Mouse (Mus musculus): ENCODE data around the gene Lamc1.

Gene Lamc1

GRCm38 (mm10) chr1:153265579-153265978 lies 67.0 kb downstream of the Lamc1 start:
- no peak for DNase-seq (ENCODE audit: low spot score in 2 of 2)

- no peak for DNase-seq (ENCODE audit: low spot score in 2 of 2)
These were observed 67.5 kb downstream of the Lamc1 start for GRCm38 (mm10) chr1:153265066-153265465.

DNA sequence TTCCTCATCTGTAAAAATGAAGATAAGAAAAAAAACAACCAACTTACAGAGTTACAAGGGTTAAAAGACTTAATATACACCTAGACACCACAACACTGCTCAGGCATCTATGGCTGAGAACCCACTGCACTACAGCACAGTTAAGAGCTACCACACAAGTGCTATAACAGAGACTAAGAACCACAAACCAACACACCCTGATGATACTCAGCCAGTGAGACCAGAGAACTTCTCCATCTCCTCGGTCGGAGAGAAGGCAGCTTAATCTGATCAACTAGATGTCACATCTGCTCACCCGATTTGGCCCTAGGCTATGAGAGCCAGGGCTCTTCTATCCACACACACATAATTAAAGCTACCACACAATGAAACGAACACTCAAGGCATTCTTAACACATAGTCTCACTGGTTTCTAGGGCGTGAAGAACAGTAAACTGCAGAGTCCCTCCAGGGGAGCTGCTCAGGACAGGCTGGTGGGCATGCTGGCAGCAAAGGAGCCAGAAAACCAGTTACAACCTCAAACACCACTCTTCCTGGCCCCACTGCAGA lies 72.8 kb downstream of the Lamc1 start:
- DNase-seq (ENCODE audit: low spot score in 2 of 2) = no peak

DNA sequence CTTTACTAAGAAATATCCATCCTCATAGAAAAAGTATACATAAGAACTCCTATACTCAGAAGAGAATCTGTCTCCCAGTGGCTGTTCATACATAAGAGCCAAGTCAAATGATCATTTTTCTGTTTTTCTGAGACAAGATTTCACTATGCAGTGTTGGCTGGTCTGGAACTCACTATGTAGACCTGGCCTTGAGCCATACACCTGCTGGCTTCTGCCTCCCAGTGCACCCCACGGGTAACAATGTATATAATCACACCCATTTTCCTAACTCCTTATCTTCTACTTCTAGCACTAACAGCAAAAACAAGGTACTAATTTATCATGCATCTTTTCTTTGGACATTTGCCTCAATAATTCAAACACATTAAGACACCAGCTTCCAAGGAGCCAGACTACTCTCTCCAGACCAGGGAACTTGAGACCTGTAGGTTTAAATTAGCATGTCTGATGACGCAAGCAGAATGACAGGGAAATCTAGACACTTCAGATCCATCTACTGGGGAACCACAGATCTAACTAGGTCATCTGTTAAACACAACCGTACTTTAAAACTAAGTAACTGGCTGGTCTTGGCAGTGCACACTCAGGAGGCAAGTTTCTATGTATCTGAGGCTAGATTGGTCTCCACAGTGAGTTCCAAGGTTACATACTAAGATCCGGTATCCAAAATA lies 79.9 kb downstream of the Lamc1 start:
- no peak for DNase-seq (ENCODE audit: low spot score in 2 of 2)

GRCm38 (mm10) chr1:153251590-153252206 lies 80.9 kb downstream of the Lamc1 start:
- no peak for DNase-seq (ENCODE audit: low spot score in 2 of 2)

GRCm38 (mm10) chr1:153241346-153241745 lies 91.2 kb downstream of the Lamc1 start:
- DNase-seq (ENCODE audit: low spot score in 2 of 2) = no peak

DNA sequence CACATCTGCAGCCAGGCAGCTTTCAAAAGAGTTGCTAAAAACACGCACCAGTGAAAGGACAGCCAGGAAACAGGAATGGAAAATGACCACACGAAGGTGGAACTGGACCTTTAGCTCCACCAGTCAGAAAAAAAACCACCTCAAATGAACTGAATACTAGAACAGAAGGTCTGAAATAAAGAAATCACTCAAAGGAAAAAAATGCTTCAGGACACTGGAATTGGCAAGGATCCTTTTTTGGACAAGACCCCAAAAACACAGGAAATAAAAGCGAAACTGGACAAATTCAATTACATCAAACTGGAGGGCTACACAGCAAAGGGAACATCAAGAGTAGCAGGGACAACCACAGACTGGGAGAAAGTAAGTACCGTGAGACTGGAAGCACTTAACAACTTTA lies 97.0 kb downstream of the Lamc1 start:
- DNase-seq (ENCODE audit: low spot score in 2 of 2) = no peak

DNA sequence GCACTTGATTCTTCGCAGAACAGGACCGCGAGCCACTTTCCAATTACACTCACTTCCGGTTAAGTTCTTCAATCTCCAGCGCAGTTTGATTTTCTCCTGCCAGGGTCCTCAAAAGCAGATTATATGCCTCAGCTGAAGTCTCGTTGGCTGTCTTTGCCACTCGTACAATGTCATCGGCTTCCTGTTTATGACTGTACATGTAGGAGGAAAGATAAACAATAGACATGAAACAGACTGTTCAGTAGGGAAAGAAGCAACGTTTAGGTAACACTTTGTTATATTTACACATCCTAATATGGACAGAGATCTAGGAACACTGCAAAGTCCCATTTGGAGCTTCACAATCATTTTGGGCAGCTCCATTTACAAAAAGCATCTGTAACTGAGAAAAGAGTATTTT lies 100.9 kb downstream of the Lamc1 start:
- DNase-seq (ENCODE audit: low spot score in 2 of 2) = no peak

- DNase-seq (ENCODE audit: low spot score in 2 of 2) = no peak
These were observed 104.7 kb downstream of the Lamc1 start for GRCm38 (mm10) chr1:153227916-153228315.

DNA sequence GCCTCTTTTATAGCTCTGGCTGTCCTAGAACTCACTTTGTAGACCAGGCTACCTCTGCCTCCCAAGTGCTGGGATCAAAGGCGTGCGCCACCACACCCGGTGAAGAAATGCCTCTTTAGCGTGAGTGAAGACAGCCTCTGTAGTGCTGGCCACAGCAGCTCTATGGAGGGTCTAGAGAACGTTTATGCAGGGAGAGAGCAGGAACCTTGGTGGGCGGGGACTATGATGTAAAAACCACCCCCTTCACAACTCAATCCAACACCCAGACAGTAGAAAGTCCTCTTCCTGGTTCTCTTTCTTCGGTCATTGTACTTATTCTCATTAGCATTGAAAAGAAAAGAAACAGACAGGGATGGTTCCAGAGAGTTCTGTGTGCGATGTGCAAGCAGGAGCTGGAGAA lies 105.5 kb downstream of the Lamc1 start:
- DNase-seq (ENCODE audit: low spot score in 2 of 2) = no peak

DNA sequence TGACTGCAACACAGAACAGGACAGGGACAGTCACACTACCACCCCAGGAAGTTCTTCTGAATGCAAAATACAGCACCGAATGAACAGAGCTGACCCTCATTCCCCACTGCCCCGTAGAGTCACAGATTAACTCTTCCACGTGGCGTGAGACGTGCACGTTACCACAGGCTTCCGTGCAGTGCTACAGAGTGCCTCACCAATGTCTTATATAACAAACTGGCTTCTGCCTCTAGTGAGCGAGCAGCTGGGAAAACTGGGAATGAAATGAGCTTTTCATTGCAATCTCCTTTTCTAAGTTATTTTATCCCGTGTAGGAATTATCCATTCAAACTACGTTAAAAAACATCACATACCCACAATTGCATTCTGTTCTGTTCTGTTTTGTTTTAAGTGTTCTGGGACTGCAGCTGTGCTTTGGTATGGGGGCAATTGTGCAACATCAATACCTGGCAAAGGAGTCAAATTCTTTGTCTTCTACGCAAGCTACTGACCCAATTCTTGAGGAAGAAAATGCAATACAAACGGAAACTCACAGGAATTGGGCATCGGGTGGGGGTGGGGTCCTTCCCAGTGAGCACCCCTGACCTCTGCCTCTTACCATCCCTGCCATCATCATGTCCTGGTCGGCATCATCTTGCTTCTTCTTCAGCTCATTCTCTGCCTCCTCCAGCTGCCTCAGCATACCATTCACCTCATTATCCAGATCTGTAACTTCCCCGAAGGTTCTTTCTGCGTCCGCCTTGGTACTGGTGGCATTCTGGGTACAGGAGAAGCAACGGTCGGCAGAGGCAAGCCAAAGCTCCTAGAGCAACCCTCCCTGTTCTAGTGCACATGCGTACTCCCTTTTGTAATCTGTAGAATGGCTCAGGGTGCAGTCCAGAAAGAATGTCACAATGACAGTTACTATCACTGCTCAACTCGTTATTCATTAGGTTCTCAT lies 106.5 kb downstream of the Lamc1 start:
- no peak for DNase-seq (ENCODE audit: low spot score in 2 of 2)

DNA sequence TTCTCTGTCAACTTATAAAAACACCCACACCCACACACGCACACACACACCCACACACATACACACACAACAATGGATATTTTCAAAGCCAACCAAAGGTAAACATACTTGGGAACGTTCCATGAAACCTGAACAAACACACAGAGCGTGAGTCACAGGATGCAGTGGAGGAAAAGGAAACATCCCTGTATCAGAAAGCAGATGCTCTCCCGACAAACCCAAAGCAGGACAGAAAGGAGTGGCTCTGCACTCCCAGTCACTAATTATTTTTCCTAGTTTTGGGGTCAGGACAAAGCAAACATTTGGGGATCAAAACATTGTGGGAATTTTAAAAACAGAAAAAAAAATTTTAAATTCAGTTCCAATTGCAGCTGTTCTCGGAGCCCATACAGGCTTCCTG lies 108.3 kb downstream of the Lamc1 start:
- no peak for DNase-seq (ENCODE audit: low spot score in 2 of 2)

DNA sequence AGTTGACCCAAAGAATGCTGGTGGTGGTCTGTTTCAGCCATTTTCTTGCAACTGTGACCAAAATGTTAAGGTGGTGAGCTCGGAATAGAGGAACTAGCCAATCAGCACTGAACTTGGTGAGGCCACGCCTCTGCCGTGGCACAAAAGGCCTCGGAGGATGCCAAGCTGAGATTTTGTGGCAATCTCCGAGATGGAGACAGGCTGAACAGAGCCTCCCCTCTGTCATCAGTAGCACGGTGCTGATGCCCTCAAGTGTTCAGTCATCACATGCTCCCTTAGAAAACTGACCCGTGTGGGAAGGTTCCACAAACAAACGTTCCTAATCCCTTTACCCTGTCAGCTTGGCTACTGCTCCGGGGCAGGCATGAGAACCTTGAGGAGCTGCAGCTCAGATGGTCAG lies 113.2 kb downstream of the Lamc1 start:
- no peak for DNase-seq (ENCODE audit: low spot score in 2 of 2)

DNA sequence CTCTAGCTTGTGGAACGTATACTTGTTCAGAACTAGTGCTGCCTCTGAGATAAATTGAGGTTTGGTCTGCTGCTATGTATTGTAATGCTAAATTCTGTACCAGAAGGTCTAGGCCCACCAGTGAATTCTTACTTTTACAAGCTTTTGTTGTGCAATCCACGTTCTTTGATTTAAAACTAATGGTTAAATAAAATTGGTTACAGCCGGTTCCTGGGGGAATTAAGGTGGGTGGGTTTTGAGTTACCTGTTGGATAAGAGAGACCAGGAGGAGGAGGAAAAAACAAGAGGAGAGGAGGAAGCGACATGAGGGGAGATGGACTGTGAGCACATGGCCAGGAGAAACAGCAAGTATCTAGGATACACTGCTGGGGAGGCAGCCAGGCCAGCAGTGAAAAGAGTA lies 116.1 kb downstream of the Lamc1 start:
- DNase-seq (ENCODE audit: low spot score in 2 of 2) = no peak

DNA sequence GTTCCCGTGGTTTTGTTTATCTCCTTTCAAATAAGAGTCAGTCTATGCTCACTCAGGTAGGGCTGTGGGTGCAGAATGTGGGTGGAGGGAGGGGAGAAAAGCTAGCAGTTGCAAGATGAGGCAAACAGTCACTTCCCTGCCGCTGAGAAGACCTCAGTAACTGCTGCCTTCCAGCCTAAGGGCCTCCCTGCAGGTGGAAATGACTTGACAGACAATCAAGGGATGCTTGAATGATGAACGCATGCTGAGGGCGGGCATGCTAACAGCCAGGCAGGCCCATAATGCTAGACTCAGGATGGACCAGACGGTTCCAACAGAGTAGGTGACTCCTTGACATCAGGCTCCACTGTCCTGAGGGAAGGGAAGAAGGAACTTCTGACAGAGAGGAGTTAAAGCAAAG lies 116.9 kb downstream of the Lamc1 start:
- no peak for DNase-seq (ENCODE audit: low spot score in 2 of 2)

DNA sequence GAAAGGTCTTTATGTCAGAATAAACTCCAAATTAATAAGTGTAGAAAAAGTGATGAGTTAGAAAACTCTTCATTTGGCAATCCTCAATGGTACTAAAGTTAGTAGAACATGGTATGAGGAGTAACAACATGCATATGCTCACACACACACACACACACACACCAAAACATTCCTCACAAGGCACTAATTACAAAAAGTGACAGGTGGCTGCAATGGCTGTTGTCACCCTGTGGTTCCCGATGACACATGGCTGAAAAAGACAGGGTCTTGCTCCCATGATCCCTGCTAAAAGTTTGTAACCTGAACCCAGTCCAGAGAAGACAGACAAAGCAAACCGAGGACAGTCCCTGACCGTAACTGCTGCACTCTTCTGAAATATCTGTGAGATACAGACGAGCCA lies 121.6 kb downstream of the Lamc1 start:
- DNase-seq (ENCODE audit: low spot score in 2 of 2) = no peak

DNA sequence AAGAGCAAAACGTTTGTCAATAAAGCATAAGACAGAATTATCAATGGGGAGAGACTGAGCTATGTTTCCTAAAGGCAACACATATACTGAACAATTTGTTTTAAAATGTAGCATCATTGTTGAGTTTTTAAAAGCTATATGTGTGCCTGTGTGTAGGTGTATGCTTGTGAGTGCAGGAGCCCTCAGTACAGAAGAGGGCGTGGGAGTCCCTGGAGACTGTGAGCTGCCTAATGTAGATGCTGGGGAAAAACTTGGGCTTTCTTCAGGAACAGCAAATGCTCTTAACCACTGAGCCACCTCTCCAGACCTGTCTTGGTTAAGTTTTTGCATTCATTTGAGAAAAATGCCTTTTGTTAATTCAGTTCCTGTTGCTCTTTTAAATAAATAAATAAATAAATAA lies 122.4 kb downstream of the Lamc1 start:
- DNase-seq (ENCODE audit: low spot score in 2 of 2) = no peak

DNA sequence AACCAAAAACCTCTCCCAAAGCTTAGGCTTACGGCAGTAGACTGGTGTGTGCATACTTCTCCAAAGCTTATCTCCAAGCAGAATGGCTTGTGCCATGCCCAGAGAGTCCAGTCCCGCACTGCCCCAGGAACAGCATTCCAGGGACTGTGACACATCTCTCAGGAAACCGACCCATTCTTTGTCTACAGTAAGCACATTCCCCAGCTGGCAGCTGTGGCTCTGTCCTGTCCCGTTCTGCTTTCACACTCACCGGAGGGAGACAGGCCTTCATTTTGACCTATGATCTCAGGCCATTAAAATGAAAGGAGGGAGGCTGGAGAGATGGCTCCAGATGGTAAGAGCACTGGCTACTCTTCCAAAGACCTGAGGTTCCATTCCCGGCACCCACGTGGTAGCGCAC lies 130.4 kb downstream of the Lamc1 start:
- DNase-seq (ENCODE audit: low spot score in 2 of 2) = no peak

- DNase-seq (ENCODE audit: low spot score in 2 of 2) = no peak
These were observed 131.1 kb downstream of the Lamc1 start for GRCm38 (mm10) chr1:153201448-153201847.

GRCm38 (mm10) chr1:153197316-153197850 lies 135.2 kb downstream of the Lamc1 start:
- DNase-seq (ENCODE audit: low spot score in 2 of 2) = no peak

DNA sequence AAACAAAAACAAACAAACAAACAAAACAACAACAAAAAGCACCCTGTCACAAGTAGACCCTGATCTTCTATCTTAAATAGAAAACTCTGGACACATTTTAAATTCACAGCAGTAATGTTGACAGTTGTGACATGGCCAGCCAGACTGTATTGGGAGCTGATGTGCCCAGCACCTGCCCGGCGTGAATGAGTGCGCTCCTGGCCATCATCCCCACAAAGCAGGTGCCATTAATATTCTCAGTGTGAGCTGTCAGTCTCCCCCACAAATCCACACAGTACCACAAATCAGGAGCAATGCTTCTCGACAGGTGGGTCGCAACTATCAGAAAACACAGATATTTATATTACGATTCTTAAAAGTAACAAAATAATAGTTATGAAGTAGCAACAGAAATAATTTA lies 139.6 kb downstream of the Lamc1 start:
- no peak for DNase-seq (ENCODE audit: low spot score in 2 of 2)

- no peak for DNase-seq (ENCODE audit: low spot score in 2 of 2)
These were observed 140.2 kb downstream of the Lamc1 start for GRCm38 (mm10) chr1:153192379-153192778.

Measured in urinary bladder, postnatal 36 days (tissue).